Mouse (Mus musculus): ENCODE measurements at regions not wholly inside any gene's neighbourhood (a gene's known extent, or its start where the extent isn't known, plus 50 kb on each side); places are given as distances from the start of the nearest gene placed in this dataset.

DNA sequence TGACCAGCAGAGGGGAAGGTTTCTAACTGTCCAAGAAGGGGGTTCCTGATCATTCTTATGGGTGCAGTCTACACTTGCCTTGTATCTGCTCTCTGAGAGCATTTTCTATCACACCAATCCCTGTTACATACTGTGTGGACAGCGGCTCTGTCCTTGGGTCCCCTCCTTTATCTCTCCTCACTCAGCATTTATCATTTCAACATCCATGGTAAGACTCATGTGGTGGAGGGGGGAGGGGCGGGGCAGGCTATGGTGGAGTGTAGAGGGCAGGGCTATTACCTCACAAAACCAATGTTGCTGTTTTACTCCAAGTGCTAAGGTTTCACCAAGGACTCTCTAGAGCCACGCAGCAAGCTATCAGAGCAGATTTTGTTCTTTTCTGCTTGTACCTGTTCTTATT lies 65.9 kb upstream of the Gpr6 start:
- DNase-seq = peak; percentile 23

All from adrenal gland, postnatal 10 days (tissue).